Mouse (Mus musculus) intestine, embryonic 16.5 days (tissue): ENCODE results near the gene Cd37. TPM values are rescaled to one million over a fixed set of nuclear protein-coding genes. Genes with fewer than 3 reads are reported as not detected.

Experiments
- ATAC-seq: fragments of 200-750 bp; cut with Nextera tagmentation; 2 replicates; pipeline ENCODE4 v1.8.0; 2017; ENCODE audit warnings: moderate TSS enrichment, moderate library complexity
- H3K27ac ChIP-seq: fragments of 300-500 bp; sonication (generic); 2 replicates; pipeline ENCODE4 v1.5.1; 2014; ENCODE audit warnings: mild to moderate bottlenecking, low read length
- H3K27me3 ChIP-seq: fragments of 300-500 bp; sonication (generic); replicated peaks from 2 replicates; pipeline ENCODE4 v1.6.1; 2014; ENCODE audit warnings: low read length, control low read depth, mixed read lengths; ENCODE audit not compliant: control insufficient read depth, insufficient read depth
- H3K36me3 ChIP-seq: fragments of 300-500 bp; sonication (generic); 2 replicates; pipeline ENCODE4 v1.6.1; 2014; ENCODE audit warnings: low read length, control low read depth; ENCODE audit not compliant: control insufficient read depth, insufficient read depth
- H3K4me1 ChIP-seq: fragments of 300-500 bp; sonication (generic); 2 replicates; pipeline ENCODE4 v1.6.1; 2014; ENCODE audit warnings: low read length, control low read depth, mixed read lengths; ENCODE audit not compliant: control insufficient read depth, insufficient read depth
- H3K4me2 ChIP-seq: fragments of 300-500 bp; sonication (generic); 2 replicates; pipeline ENCODE4 v1.6.1; 2014; ENCODE audit warnings: low read depth, low read length, control low read depth
- H3K4me3 ChIP-seq: fragments of 300-500 bp; sonication (generic); 2 replicates; pipeline ENCODE4 v1.5.1; 2014; ENCODE audit warnings: mild to moderate bottlenecking, low read length
- H3K9ac ChIP-seq: fragments of 300-500 bp; sonication (generic); 2 replicates; pipeline ENCODE4 v1.6.1; 2014; ENCODE audit warnings: low read depth, low read length
- H3K9me3 ChIP-seq: fragments of 300-500 bp; sonication (generic); 2 replicates; pipeline ENCODE4 v1.6.1; 2016; ENCODE audit warnings: low read length, control low read depth; ENCODE audit not compliant: control insufficient read depth
- WGBS: fragments of 180-500 bp; shearing (Covaris S2); extraction: QIAGEN DNeasy Blood & Tissue Kit; methylation state at CpG from one replicate; pipeline ENCODE4 v1.1.7; 2014; 5-methylcytosine and 5-hydroxymethylcytosine counted together
- polyA plus RNA-seq: library from polyadenylated mRNA; unstranded; fragments of >200 nt; fragmentation: Nextera tagmentation; extraction: Ambion mirVana; gene quantifications from 2 replicates; pipeline ENCODE4 v1.2.1, GENCODE M21; 2015

Gene Cd37
- polyA plus RNA-seq, 1 experiment from 2014 or later = 5.0 TPM

DNA sequence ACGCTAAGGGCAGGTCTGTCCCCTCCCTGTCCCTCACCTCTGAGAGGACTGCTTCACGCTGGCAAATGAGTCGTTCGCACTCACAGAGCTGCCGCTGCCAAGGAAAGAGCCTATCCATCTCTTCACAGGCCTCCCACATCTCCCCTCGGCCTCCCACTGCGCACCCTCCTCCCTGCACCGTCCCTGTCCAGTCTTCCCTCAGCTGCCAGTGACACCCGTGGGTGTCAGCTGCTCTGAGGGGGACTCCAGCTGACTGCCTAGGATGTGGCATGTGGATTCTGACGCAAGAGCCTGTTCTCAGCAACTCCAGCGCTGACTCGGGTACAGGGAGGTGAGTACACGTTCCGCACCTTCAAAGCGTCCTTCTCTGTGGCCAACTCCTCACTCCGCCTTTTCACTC is 49.3 kb downstream of the Cd37 start:
- Histone ChIP-seq H3K4me2 (no peak overlapping the region), H3K9ac (no peak overlapping the region), H3K4me1 (no peaks in the 10 kb centered on the region), H3K27me3 (peaks cover 9% of the 10 kb centered on the region), H3K27ac (no peak overlapping the region), H3K36me3 (no peaks in the 10 kb centered on the region), H3K9me3 (no peaks in the 10 kb centered on the region), H3K4me3 (no peak overlapping the region)
- no peak for ATAC-seq
- WGBS = 56% methylated on average over 16 of the region's 16 CpGs

GRCm38 (mm10) chr7:45185921-45186320 is 53.0 kb downstream of the Cd37 start:
- Histone ChIP-seq H3K36me3 (no peaks in the 10 kb centered on the region), H3K4me3 (no peak overlapping the region), H3K4me1 (no peaks in the 10 kb centered on the region), H3K27me3 (peaks cover 42% of the 10 kb centered on the region), H3K9ac (no peak overlapping the region), H3K4me2 (no peak overlapping the region), H3K27ac (no peak overlapping the region), H3K9me3 (no peaks in the 10 kb centered on the region)
- no peak for ATAC-seq
- 71% methylated on average over 7 of the region's 7 CpGs for WGBS

DNA sequence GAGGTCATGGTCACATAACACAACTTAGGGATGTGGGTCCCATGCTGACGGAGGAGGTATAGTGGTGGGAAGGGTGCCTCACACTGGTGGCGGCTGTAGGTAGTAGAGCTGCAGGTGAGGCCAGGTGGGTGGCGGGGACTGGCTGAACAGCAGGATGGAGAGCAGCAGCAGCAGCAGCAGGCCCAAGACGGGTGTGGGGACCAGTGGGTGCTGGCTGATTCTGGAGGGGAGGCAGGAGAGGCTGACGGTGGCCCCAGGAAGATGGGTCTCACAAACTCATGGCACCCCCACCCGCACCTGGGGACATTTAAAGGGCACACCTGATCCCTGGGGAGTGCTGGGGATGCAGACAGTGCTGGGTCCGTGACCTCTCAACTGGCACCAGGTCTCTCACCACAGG is 55.2 kb downstream of the Cd37 start:
- no peak for ATAC-seq
- Histone ChIP-seq H3K9ac (no peak overlapping the region), H3K9me3 (no peaks in the 10 kb centered on the region), H3K27me3 (peaks cover 63% of the 10 kb centered on the region), H3K4me3 (no peak overlapping the region), H3K4me2 (no peak overlapping the region), H3K4me1 (no peaks in the 10 kb centered on the region), H3K27ac (no peak overlapping the region), H3K36me3 (no peaks in the 10 kb centered on the region)
- 65% methylated on average over 7 of the region's 7 CpGs for WGBS

Other genes starting within 250 kb of the Cd37 start
- 96.1 and 115 TPM in 2 replicates for gene Irf3, start 241.5 kb downstream of the Cd37 start, polyA plus RNA-seq
- gene Bcl2l12, start 240.4 kb downstream of the Cd37 start, polyA plus RNA-seq = 33.0 and 36.9 TPM in 2 replicates
- gene Scaf1, start 222.8 kb downstream of the Cd37 start, polyA plus RNA-seq = 20.1 and 23.2 TPM in 2 replicates
- gene Rras, start 221.2 kb downstream of the Cd37 start, polyA plus RNA-seq = 61.4 and 62.6 TPM in 2 replicates
- 6.3 and 6.4 TPM in 2 replicates for gene Prr12, start 186.2 kb downstream of the Cd37 start, polyA plus RNA-seq
- 54.0 and 56.0 TPM in 2 replicates for gene Nosip, start 176.7 kb downstream of the Cd37 start, polyA plus RNA-seq
- 38.3 and 40.4 TPM in 2 replicates for gene Prrg2, start 176.4 kb downstream of the Cd37 start, polyA plus RNA-seq
- gene Rcn3, start 146.9 kb downstream of the Cd37 start, polyA plus RNA-seq = 237 and 260 TPM in 2 replicates
- gene Fcgrt, start 135.3 kb downstream of the Cd37 start, polyA plus RNA-seq = 334 and 458 TPM in 2 replicates
- 1,613 and 1,701 TPM in 2 replicates for gene Rps11, start 114.7 kb downstream of the Cd37 start, polyA plus RNA-seq
- 1,233 and 1,311 TPM in 2 replicates for gene Rpl13a, start 110.4 kb downstream of the Cd37 start, polyA plus RNA-seq
- 0.20 TPM in 1 of 2 replicates, not detected in the other for gene Gm45713, start 102.9 kb downstream of the Cd37 start, polyA plus RNA-seq
- 2.2 and 2.5 TPM in 2 replicates for gene Flt3l, start 102.7 kb downstream of the Cd37 start, polyA plus RNA-seq
- 90.9 and 96.5 TPM in 2 replicates for gene Pih1d1, start 84.8 kb downstream of the Cd37 start, polyA plus RNA-seq
- 106 and 110 TPM in 2 replicates for gene Aldh16a1, start 84.5 kb downstream of the Cd37 start, polyA plus RNA-seq
- gene Slc17a7, start 75.2 kb downstream of the Cd37 start, polyA plus RNA-seq = 0.13 TPM in 1 of 2 replicates, not detected in the other
- not detected in 2 replicates for gene Gfy, start 59.5 kb downstream of the Cd37 start, polyA plus RNA-seq
- not detected in 2 replicates for gene Pth2, start 58.1 kb downstream of the Cd37 start, polyA plus RNA-seq
- 0.44 and 0.62 TPM in 2 replicates for gene Ccdc155, start 34.2 kb downstream of the Cd37 start, polyA plus RNA-seq
- gene Dkkl1, start 27.0 kb downstream of the Cd37 start, polyA plus RNA-seq = 0.86 and 1.3 TPM in 2 replicates
- 69.6 and 82.1 TPM in 2 replicates for gene Tead2, start 23.4 kb downstream of the Cd37 start, polyA plus RNA-seq
- not detected in 2 replicates for gene Slc6a16, start 2.0 kb upstream of the Cd37 start, polyA plus RNA-seq
- gene Slc6a21, start 38.4 kb upstream of the Cd37 start, polyA plus RNA-seq = not detected in 2 replicates
- gene Trpm4, start 94.7 kb upstream of the Cd37 start, polyA plus RNA-seq = 33.4 and 36.3 TPM in 2 replicates
- gene Hrc, start 96.2 kb upstream of the Cd37 start, polyA plus RNA-seq = 0.86 and 1.4 TPM in 2 replicates
- 10.3 and 12.0 TPM in 2 replicates for gene Ppfia3, start 127.9 kb upstream of the Cd37 start, polyA plus RNA-seq
- gene Lin7b, start 131.5 kb upstream of the Cd37 start, polyA plus RNA-seq = 1.2 and 2.7 TPM in 2 replicates
- 139 and 150 TPM in 2 replicates for gene Snrnp70, start 156.6 kb upstream of the Cd37 start, polyA plus RNA-seq
- 0.11 TPM in 1 of 2 replicates, not detected in the other for gene Kcna7, start 166.5 kb upstream of the Cd37 start, polyA plus RNA-seq
- 1.4 and 1.8 TPM in 2 replicates for gene Ntf5, start 174.6 kb upstream of the Cd37 start, polyA plus RNA-seq
- gene Lhb, start 181.7 kb upstream of the Cd37 start, polyA plus RNA-seq = 0.28 TPM in 1 of 2 replicates, not detected in the other
- 49.4 and 53.1 TPM in 2 replicates for gene Gys1, start 195.7 kb upstream of the Cd37 start, polyA plus RNA-seq
- 121 and 134 TPM in 2 replicates for gene Ruvbl2, start 199.0 kb upstream of the Cd37 start, polyA plus RNA-seq
- 7,117 and 7,555 TPM in 2 replicates for gene Ftl1, start 220.8 kb upstream of the Cd37 start, polyA plus RNA-seq
- gene Bax, start 227.8 kb upstream of the Cd37 start, polyA plus RNA-seq = 178 and 185 TPM in 2 replicates
- gene Tulp2, start 242.8 kb upstream of the Cd37 start, polyA plus RNA-seq = 0.78 and 0.93 TPM in 2 replicates
- gene Gm45808, start 247.7 kb upstream of the Cd37 start, polyA plus RNA-seq = not detected in 2 replicates
- gene Dhdh, start 249.7 kb upstream of the Cd37 start, polyA plus RNA-seq = 1.9 and 2.2 TPM in 2 replicates